Mouse (Mus musculus) cortical plate, adult 2 months (tissue): ENCODE measurements around the gene Atp6v1f.

Source experiments
- CTCF ChIP-seq: fragments of 200-500 bp; IDR thresholded peaks from 2 replicates; pipeline ENCODE4 v1.5.1; 2011; ENCODE audit warnings: mild to moderate bottlenecking, control low read depth, low read length; ENCODE audit not compliant: insufficient read depth; ENCODE audit errors: extremely low read depth
- POLR2A ChIP-seq: fragments of 200-500 bp; IDR thresholded peaks from 2 replicates; pipeline ENCODE4 v1.6.1; 2011; ENCODE audit warnings: mild to moderate bottlenecking, low read length, control low read depth; ENCODE audit not compliant: insufficient read depth; ENCODE audit errors: extremely low read depth

- TF ChIP-seq CTCF (peak; percentile 56), POLR2A (no peak)
Measured at GRCm38 (mm10) chr6:29444773-29445172, 22.7 kb upstream of the Atp6v1f start.
